Mouse (Mus musculus) forebrain, embryonic 16.5 days (tissue): ENCODE results near the gene Ctnnal1. TPM values are rescaled to one million over a fixed set of nuclear protein-coding genes. Genes with fewer than 3 reads are reported as not detected.

ENCODE experiments used
- ATAC-seq: fragments of 200-750 bp; cut with Nextera tagmentation; 2 replicates; pipeline ENCODE4 v1.8.0; 2017; ENCODE audit warnings: mild to moderate bottlenecking, moderate library complexity
- H3K27ac ChIP-seq: fragments of 300-500 bp; sonication (generic); 2 replicates; pipeline ENCODE4 v1.5.1; 2014; ENCODE audit warnings: low read length, control low read depth
- H3K27me3 ChIP-seq: fragments of 300-500 bp; sonication (generic); replicated peaks from 2 replicates; pipeline ENCODE4 v1.6.1; 2014; ENCODE audit warnings: low read length; ENCODE audit not compliant: control insufficient read depth, insufficient read depth
- H3K36me3 ChIP-seq: fragments of 300-500 bp; sonication (generic); 2 replicates; pipeline ENCODE4 v1.6.1; 2014; ENCODE audit not compliant: control insufficient read depth, insufficient read depth
- H3K4me1 ChIP-seq: fragments of 300-500 bp; sonication (generic); replicated peaks from 2 replicates; pipeline ENCODE4 v1.6.1; 2014; ENCODE audit warnings: low read length; ENCODE audit not compliant: control insufficient read depth, insufficient read depth
- H3K4me2 ChIP-seq: fragments of 300-500 bp; sonication (generic); 2 replicates; pipeline ENCODE4 v1.6.1; 2014; ENCODE audit warnings: mild to moderate bottlenecking, low read length, control low read depth
- H3K4me3 ChIP-seq: fragments of 300-500 bp; sonication (generic); replicated peaks from 2 replicates; pipeline ENCODE4 v1.5.1; 2014; ENCODE audit warnings: mild to moderate bottlenecking, low read length, control low read depth
- H3K9ac ChIP-seq: fragments of 300-500 bp; sonication (generic); replicated peaks from 2 replicates; pipeline ENCODE4 v1.6.1; 2014; ENCODE audit warnings: low read depth, low read length, control low read depth
- H3K9me3 ChIP-seq: fragments of 300-500 bp; sonication (generic); 2 replicates; pipeline ENCODE4 v1.6.1; 2016; ENCODE audit warnings: low read length; ENCODE audit not compliant: control insufficient read depth
- WGBS: fragments of 180-500 bp; shearing (Covaris S2); extraction: QIAGEN DNeasy Blood & Tissue Kit; methylation state at CpG from one replicate; pipeline ENCODE4 v1.1.7; 2014; 5-methylcytosine and 5-hydroxymethylcytosine counted together
- polyA plus RNA-seq: library from polyadenylated mRNA; unstranded; fragments of >200 nt; fragmentation: Nextera tagmentation; extraction: Ambion mirVana; gene quantifications from 2 replicates; pipeline ENCODE4 v1.2.1, GENCODE M21; 2015

Ctnnal1 gene
- polyA plus RNA-seq = 11.1 and 11.4 TPM in 2 replicates

GRCm38 (mm10) chr4:56865003-56865511 lies at the start of gene Ctnnal1:
Gene Ctnnal1, minus strand, starts transcription at chr4:56865188.
- peak; percentile 95 for ATAC-seq
- H3K9me3 ChIP-seq = no peaks in the 10 kb centered on the region
- WGBS = under 1% methylated on average over 44 of the region's 45 CpGs
- no peaks in the 10 kb centered on the region for H3K27me3 ChIP-seq
- no peaks in the 10 kb centered on the region for H3K36me3 ChIP-seq
- peaks cover 13% of the 10 kb centered on the region for H3K4me1 ChIP-seq
- H3K4me3 ChIP-seq = peak within 1 kb of the TSS; percentile 89
- H3K27ac ChIP-seq = peak within 1 kb of the TSS; percentile 47
- H3K9ac ChIP-seq = peak within 1 kb of the TSS; percentile 89
- H3K4me2 ChIP-seq = peak within 1 kb of the TSS; percentile 92

DNA sequence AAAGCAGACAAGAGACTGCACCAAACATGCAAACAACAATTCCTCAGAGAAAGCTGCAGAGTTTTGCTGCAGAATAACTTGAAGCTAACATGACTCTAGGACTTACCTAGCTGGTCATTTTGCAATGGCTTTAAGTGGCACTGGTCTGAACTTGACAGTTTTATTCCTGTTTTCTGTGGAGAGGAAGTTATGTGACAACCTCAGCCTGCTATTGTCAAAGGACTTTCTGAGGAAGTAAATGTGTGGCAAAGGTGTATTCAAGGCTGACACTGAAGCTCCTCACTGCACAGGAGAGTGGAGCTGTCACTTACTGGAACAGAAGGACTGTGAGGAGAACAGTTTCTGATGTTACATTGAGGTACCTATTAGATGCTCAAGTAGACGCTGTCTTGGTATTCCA lies 49.8 kb upstream of the Ctnnal1 start:
- Histone ChIP-seq H3K9me3 (no peaks in the 10 kb centered on the region), H3K27ac (no peak overlapping the region), H3K4me2 (no peak overlapping the region), H3K9ac (no peak overlapping the region), H3K36me3 (peaks cover 6% of the 10 kb centered on the region; the same call in 1 of the 2 replicates), H3K27me3 (no peaks in the 10 kb centered on the region), H3K4me3 (no peak overlapping the region), H3K4me1 (no peaks in the 10 kb centered on the region)
- 84% methylated on average over 1 of the region's 1 CpGs for WGBS
- ATAC-seq = no peak

GRCm38 (mm10) chr4:56914338-56914737 lies 49.4 kb upstream of the Ctnnal1 start:
- H3K36me3 ChIP-seq = peaks cover 10% of the 10 kb centered on the region; the same call in 1 of the 2 replicates
- WGBS = 94% methylated on average over 6 of the region's 6 CpGs
- ATAC-seq = no peak

GRCm38 (mm10) chr4:56912382-56913001 lies 47.5 kb upstream of the Ctnnal1 start:
- Histone ChIP-seq H3K4me3 (no peak overlapping the region), H3K36me3 (peaks cover 10% of the 10 kb centered on the region; the same call in 1 of the 2 replicates), H3K27me3 (no peaks in the 10 kb centered on the region), H3K9me3 (no peaks in the 10 kb centered on the region), H3K4me1 (no peaks in the 10 kb centered on the region), H3K4me2 (no peak overlapping the region), H3K27ac (no peak overlapping the region), H3K9ac (no peak overlapping the region)
- ATAC-seq = no peak
- WGBS = 82% methylated on average over 7 of the region's 7 CpGs

More at GRCm38 (mm10) chr4:56914338-56914737, 49.4 kb upstream of the Ctnnal1 start:
- no peak overlapping the region for H3K9ac ChIP-seq
- no peak overlapping the region for H3K4me3 ChIP-seq
- H3K4me2 ChIP-seq = no peak overlapping the region
- no peaks in the 10 kb centered on the region for H3K4me1 ChIP-seq
- H3K9me3 ChIP-seq = no peaks in the 10 kb centered on the region
- H3K27me3 ChIP-seq = no peaks in the 10 kb centered on the region
- no peak overlapping the region for H3K27ac ChIP-seq

DNA sequence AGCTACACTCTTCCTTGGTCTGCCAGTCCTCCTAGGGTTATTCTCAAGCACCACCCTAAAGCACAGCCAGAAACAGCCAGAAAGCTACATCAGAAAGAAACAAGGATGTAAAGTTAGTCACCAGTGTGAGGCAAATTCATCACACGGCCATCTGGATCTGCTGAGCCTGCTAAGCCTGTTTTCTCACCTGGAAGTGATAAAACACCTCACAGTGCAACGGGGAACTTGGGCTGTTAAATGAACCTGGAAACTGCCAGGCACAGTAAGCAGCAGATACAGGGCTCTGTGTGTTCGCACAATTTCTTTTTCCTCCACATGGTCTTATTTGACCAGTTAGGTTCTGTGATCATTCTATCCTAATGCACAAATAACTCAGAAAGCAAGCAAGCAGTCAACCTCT lies 44.6 kb upstream of the Ctnnal1 start:
- no peak for ATAC-seq
- Histone ChIP-seq H3K27me3 (no peaks in the 10 kb centered on the region), H3K4me2 (no peak overlapping the region), H3K36me3 (peaks cover 12% of the 10 kb centered on the region; the same call in 1 of the 2 replicates), H3K4me1 (no peaks in the 10 kb centered on the region), H3K9ac (no peak overlapping the region), H3K9me3 (no peaks in the 10 kb centered on the region), H3K27ac (no peak overlapping the region), H3K4me3 (no peak overlapping the region)
- 85% methylated on average over 3 of the region's 3 CpGs for WGBS

DNA sequence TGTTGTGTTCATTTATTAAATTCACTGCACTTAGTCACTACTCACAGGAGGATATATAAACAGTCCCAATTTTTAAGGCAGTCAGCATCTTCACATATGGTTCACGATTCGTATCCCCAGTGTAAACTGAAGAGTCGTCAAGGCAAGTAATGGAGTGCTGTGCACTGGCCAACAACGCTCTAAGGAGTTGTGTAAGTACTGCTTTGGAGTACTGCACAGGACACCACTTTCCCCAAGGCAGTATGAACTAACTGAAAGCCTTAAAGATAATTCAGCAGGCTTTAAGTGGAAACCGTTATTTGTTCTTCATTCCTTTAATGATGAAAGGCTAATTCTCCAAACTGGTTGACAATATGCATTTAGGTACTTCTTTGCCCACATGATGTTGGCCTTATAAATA lies 42.7 kb upstream of the Ctnnal1 start:
- Histone ChIP-seq H3K36me3 (peaks cover 12% of the 10 kb centered on the region), H3K4me2 (no peak overlapping the region), H3K9me3 (no peaks in the 10 kb centered on the region), H3K27ac (no peak overlapping the region), H3K4me1 (no peaks in the 10 kb centered on the region), H3K27me3 (no peaks in the 10 kb centered on the region), H3K9ac (no peak overlapping the region), H3K4me3 (no peak overlapping the region)
- 92% methylated on average over 5 of the region's 5 CpGs for WGBS
- ATAC-seq = no peak

DNA sequence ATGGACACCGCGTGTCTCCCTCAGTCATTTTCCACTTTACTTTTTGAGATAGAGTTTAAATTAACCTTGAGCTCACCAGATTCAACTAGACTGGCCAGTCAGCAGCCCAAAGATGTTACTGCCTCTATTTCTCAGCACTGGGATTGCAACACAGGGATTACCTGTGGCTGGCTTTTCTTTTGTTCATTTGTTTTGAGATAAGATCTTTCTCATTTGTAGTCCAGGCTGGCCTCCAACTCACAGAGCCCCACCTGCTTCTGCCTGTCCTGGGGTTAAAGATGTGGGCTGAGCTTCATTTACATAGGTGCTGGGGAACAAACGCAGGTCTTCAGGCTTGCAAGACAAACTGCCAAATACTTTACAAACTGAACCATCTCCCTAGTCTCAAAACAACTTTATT lies 41.9 kb upstream of the Ctnnal1 start:
- Histone ChIP-seq H3K27me3 (no peaks in the 10 kb centered on the region), H3K4me3 (no peak overlapping the region), H3K4me2 (no peak overlapping the region), H3K4me1 (no peaks in the 10 kb centered on the region), H3K9ac (no peak overlapping the region), H3K36me3 (peaks cover 12% of the 10 kb centered on the region), H3K27ac (no peak overlapping the region), H3K9me3 (no peaks in the 10 kb centered on the region)
- 95% methylated on average over 3 of the region's 3 CpGs for WGBS
- no peak for ATAC-seq

DNA sequence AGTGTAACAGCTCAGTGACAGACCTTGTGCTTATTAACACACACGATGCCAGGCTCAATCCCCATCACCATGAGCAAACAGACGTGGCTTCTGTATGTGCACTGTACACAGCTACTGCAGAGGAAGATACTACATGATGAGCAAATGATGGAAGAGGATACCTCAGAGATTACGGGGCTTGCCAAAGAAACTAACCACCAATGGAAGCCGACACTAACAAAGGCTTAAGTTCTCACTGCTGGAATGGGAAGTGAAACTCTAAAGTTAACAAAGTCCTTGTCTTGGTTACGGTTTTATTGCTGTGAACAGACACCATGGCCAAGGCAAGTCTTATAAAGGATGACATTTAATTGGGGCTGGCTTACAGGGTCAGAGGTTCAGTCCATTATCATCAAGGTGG lies 40.5 kb upstream of the Ctnnal1 start:
- Histone ChIP-seq H3K9me3 (no peaks in the 10 kb centered on the region), H3K27me3 (no peaks in the 10 kb centered on the region), H3K4me3 (no peak overlapping the region), H3K4me2 (no peak overlapping the region), H3K36me3 (peaks cover 6% of the 10 kb centered on the region), H3K4me1 (no peaks in the 10 kb centered on the region), H3K9ac (no peak overlapping the region), H3K27ac (no peak overlapping the region)
- no peak for ATAC-seq
- WGBS = 92% methylated on average over 5 of the region's 5 CpGs

DNA sequence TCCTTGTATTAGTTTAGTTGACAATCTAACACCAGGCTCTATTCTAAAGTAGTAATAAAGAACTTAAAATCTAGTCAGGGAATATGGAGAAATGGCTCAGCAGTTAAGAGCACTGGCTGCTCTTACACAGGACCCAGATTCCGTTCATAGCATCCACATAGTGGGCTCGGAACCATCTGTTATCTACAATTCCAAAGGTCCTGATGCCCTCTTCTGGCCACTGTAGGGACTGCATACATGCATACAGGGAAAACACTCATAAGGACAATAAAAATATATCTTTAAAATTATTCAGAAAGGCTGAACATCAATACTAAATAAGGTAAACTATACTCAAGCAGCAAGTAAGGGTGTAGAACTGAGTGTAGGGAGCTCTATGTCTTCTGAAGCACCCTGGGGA lies 36.7 kb upstream of the Ctnnal1 start:
- Histone ChIP-seq H3K27me3 (no peaks in the 10 kb centered on the region), H3K4me1 (no peaks in the 10 kb centered on the region), H3K9me3 (no peaks in the 10 kb centered on the region), H3K27ac (no peak overlapping the region), H3K4me3 (no peak overlapping the region), H3K4me2 (no peak overlapping the region), H3K36me3 (peaks cover 6% of the 10 kb centered on the region), H3K9ac (no peak overlapping the region)
- no peak for ATAC-seq
- 98% methylated on average over 2 of the region's 2 CpGs for WGBS
